Mouse (Mus musculus) cerebellum, adult 2 months (tissue): ENCODE measurements around the gene Ccdc42.

Source experiments
- CTCF ChIP-seq: fragments of 200-500 bp; IDR thresholded peaks from 2 replicates; pipeline ENCODE4 v1.5.1; 2011; ENCODE audit warnings: low read depth, mild to moderate bottlenecking, control low read depth, low read length, moderate library complexity, borderline replicate concordance; ENCODE audit not compliant: insufficient read depth
- POLR2A ChIP-seq: fragments of 200-500 bp; IDR thresholded peaks from 2 replicates; pipeline ENCODE4 v1.6.1; 2011; ENCODE audit warnings: low read length, control low read depth, borderline replicate concordance; ENCODE audit not compliant: insufficient read depth

- TF ChIP-seq CTCF = no peak
- TF ChIP-seq POLR2A = peak; percentile 40; the same call in 1 of the 2 replicates
Observed at GRCm38 (mm10) chr11:68623225-68623870, 36.5 kb downstream of the Ccdc42 start.
